Mouse (Mus musculus): ENCODE measurements at regions not wholly inside any gene's neighbourhood (a gene's known extent, or its start where the extent isn't known, plus 50 kb on each side); places are given as distances from the start of the nearest gene placed in this dataset.
A peak's percentile ranks its signal among the peaks of the same experiment; 100 is the strongest.

DNA sequence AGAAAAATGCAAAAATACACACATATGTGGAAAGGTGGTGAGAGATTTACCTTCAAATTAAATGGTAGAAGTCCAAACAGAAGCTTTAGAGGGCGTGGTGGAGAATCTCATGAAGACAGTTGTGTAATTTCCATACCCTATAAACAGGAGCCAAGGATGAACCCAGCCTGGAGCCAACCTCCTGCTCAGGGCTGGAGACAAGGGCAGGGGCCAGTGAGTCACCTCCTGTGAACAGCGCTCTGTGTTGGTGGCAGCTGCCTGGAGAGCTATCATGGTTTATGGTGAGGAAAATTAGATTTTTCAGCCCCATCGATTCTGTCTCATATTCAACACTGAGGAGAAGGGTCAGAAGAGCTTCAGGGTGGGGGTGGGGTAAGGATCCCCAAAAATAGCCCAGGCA, 261.1 kb downstream of the Agtpbp1 start:
- DNase-seq (ENCODE audit: low spot score) (no peak), ATAC-seq (replicated peaks; ENCODE audit: low FRiP score, low TSS enrichment, low read depth) (no peak)
- H3K27me3 ChIP-seq (replicated peaks; ENCODE audit: control insufficient read depth, insufficient read depth, low read length): no peaks in the 10 kb centered on the region
- no peak overlapping the region for H3K4me3 ChIP-seq (ENCODE audit: low read depth, low read length)
- no peak overlapping the region for H3K27ac ChIP-seq (ENCODE audit: low read depth)
- no peaks in the 10 kb centered on the region for H3K4me1 ChIP-seq (replicated peaks; ENCODE audit: control insufficient read depth, insufficient read depth, low read length)
- no peaks in the 10 kb centered on the region for H3K36me3 ChIP-seq (ENCODE audit: control insufficient read depth, insufficient read depth, low read length)
- H3K4me2 ChIP-seq (ENCODE audit: low read length): no peak overlapping the region
- 86% methylated on average over 3 of the region's 3 CpGs for WGBS
- H3K9me3 ChIP-seq (ENCODE audit: control insufficient read depth, low read length): no peaks in the 10 kb centered on the region
- H3K9ac ChIP-seq (ENCODE audit: low read length): no peak overlapping the region

DNA sequence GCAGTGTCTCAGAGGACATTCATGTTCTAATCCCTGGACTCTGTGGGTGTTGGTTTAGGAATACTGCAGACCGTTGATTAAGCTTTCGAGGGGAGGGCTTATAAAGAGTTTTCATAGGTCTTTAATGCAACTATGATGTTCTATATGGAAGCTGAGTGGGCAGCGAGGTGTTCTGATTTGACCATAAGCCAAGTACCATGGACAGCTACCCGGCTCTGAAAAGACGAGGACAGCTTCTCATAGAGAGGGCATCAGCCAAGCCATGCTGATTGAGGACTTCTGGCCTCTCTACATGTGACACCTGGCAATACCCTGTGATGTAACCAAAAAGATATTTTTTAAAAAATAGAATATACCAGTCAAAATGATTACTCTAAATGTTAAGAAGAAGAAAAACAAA, 261.6 kb downstream of the Agtpbp1 start:
- no peak overlapping the region for H3K4me2 ChIP-seq (ENCODE audit: low read length)
- no peaks in the 10 kb centered on the region for H3K36me3 ChIP-seq (ENCODE audit: control insufficient read depth, insufficient read depth, low read length)
- H3K9me3 ChIP-seq (ENCODE audit: control insufficient read depth, low read length): no peaks in the 10 kb centered on the region
- H3K4me1 ChIP-seq (replicated peaks; ENCODE audit: control insufficient read depth, insufficient read depth, low read length): no peaks in the 10 kb centered on the region
- H3K27ac ChIP-seq (ENCODE audit: low read depth): no peak overlapping the region
- DNase-seq (ENCODE audit: low spot score): peak; percentile 69
- WGBS: 41% methylated on average over 5 of the region's 5 CpGs
- no peaks in the 10 kb centered on the region for H3K27me3 ChIP-seq (replicated peaks; ENCODE audit: control insufficient read depth, insufficient read depth, low read length)
- H3K9ac ChIP-seq (ENCODE audit: low read length): no peak overlapping the region
- H3K4me3 ChIP-seq (ENCODE audit: low read depth, low read length): no peak overlapping the region
- no peak for ATAC-seq (replicated peaks; ENCODE audit: low FRiP score, low TSS enrichment, low read depth)

DNA sequence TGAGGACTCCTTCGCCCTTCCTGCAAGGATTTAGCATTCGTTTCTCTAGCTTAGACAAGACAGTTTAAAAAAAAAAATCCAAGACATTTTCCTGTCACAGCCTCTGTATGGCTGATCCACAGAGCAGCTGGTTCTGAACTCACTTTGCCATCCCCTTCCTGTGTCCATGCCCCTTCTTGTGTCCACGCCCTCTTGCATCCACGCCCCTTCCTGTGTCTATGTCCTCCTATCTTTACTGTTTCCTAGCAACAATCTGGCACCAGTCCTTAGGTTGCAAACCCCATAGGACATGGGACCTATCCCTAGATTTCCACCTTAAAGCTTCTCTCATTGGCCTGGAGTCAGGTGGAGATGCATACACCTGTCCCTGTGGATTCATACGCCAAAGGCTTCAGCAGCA, 264.8 kb downstream of the Agtpbp1 start:
- H3K36me3 ChIP-seq (ENCODE audit: control insufficient read depth, insufficient read depth, low read length): no peaks in the 10 kb centered on the region
- H3K4me2 ChIP-seq (ENCODE audit: low read length): no peak overlapping the region
- no peak for ATAC-seq (replicated peaks; ENCODE audit: low FRiP score, low TSS enrichment, low read depth)
- no peak overlapping the region for H3K9ac ChIP-seq (ENCODE audit: low read length)
- no peaks in the 10 kb centered on the region for H3K4me1 ChIP-seq (replicated peaks; ENCODE audit: control insufficient read depth, insufficient read depth, low read length)
- H3K4me3 ChIP-seq (ENCODE audit: low read depth, low read length): no peak overlapping the region
- no peak overlapping the region for H3K27ac ChIP-seq (ENCODE audit: low read depth)
- WGBS: 85% methylated on average over 5 of the region's 5 CpGs
- H3K27me3 ChIP-seq (replicated peaks; ENCODE audit: control insufficient read depth, insufficient read depth, low read length): no peaks in the 10 kb centered on the region
- H3K9me3 ChIP-seq (ENCODE audit: control insufficient read depth, low read length): no peaks in the 10 kb centered on the region
- DNase-seq (ENCODE audit: low spot score): no peak

DNA sequence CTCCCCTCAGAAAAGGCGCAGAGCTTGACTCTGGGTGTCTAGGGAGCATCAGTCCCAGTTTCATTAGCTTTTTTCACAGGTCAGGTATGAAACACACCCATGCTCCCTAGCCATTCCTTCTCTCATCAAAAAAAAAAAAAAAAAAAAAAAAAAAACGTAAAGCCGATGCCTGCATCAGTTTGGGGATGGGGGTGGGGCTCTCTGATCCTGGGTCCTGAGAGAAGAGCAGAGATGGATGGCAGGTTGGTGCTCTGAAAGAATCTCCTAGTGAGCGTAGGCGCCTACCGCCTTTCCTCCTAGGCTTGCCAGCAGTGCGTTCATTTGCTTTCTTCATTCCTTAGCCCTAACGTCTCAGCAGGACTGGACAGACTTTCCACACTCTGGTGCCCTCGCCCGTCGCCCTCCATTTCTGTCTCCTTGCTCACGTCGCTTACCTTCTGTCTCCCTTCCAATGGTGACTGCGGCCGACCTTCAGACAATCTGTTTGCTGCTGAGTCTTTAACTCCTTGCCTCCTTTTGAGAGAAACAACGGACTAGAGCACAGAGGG, 267.5 kb downstream of the Agtpbp1 start:
- no peaks in the 10 kb centered on the region for H3K9me3 ChIP-seq (ENCODE audit: control insufficient read depth, low read length)
- ATAC-seq (replicated peaks; ENCODE audit: low FRiP score, low TSS enrichment, low read depth): no peak
- no peak overlapping the region for H3K9ac ChIP-seq (ENCODE audit: low read length)
- no peaks in the 10 kb centered on the region for H3K4me1 ChIP-seq (replicated peaks; ENCODE audit: control insufficient read depth, insufficient read depth, low read length)
- H3K36me3 ChIP-seq (ENCODE audit: control insufficient read depth, insufficient read depth, low read length): no peaks in the 10 kb centered on the region
- H3K27me3 ChIP-seq (replicated peaks; ENCODE audit: control insufficient read depth, insufficient read depth, low read length): no peaks in the 10 kb centered on the region
- H3K4me2 ChIP-seq (ENCODE audit: low read length): no peak overlapping the region
- WGBS: 76% methylated on average over 15 of the region's 16 CpGs
- H3K27ac ChIP-seq (ENCODE audit: low read depth): no peak overlapping the region
- no peak for DNase-seq (ENCODE audit: low spot score)
- no peak overlapping the region for H3K4me3 ChIP-seq (ENCODE audit: low read depth, low read length)

DNA sequence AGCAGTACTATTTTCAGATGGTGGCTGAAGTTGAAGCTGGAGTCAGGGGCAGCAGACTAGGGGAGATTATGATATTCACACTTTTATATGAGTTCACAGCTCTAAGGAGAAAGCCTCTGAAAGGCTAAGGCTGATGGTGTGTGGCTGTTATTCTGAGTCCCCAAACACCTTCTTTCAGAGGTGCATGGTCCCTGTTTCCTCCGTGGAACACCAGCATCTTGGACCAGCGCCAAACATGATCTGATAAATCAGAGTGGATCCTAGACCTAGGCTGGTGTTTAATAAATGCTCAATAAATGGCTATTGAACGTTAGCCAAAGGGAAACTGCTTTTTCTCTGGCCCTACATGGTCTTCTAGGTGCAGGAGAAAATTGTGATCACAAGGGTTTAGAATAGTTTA, 269.2 kb downstream of the Agtpbp1 start:
- WGBS: 56% methylated on average over 3 of the region's 3 CpGs
- Histone ChIP-seq H3K36me3 (ENCODE audit: control insufficient read depth, insufficient read depth, low read length) (no peaks in the 10 kb centered on the region), H3K9ac (ENCODE audit: low read length) (no peak overlapping the region)

DNA sequence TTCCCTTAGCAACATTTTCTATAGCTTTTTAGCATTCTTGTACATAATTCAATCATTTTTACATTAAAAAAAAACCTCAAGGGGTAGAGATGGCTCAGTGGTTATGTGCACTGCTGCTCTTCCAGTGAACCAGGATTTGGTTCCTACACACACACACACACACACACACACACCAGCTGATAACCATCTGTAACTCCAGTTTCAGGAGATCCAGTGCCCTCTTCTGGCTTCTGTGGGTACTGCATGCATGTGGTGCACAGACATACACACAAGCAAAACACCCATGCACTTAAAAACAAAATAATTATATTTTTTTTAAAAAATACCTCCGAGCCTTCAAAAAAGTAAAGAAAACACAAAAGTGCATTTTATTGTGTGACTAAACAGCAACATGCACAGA, 270.6 kb downstream of the Agtpbp1 start:
- ATAC-seq (replicated peaks; ENCODE audit: low FRiP score, low TSS enrichment, low read depth): no peak
- DNase-seq (ENCODE audit: low spot score): no peak

More for the DNA sequence above, 269.2 kb downstream of the Agtpbp1 start:
- Histone ChIP-seq H3K4me3 (ENCODE audit: low read depth, low read length) (no peak overlapping the region), H3K4me2 (ENCODE audit: low read length) (no peak overlapping the region), H3K27ac (ENCODE audit: low read depth) (no peak overlapping the region), H3K9me3 (ENCODE audit: control insufficient read depth, low read length) (no peaks in the 10 kb centered on the region), H3K4me1 (replicated peaks; ENCODE audit: control insufficient read depth, insufficient read depth, low read length) (no peaks in the 10 kb centered on the region), H3K27me3 (replicated peaks; ENCODE audit: control insufficient read depth, insufficient read depth, low read length) (no peaks in the 10 kb centered on the region)
- no peak for DNase-seq (ENCODE audit: low spot score)
- ATAC-seq (replicated peaks; ENCODE audit: low FRiP score, low TSS enrichment, low read depth): no peak

DNA sequence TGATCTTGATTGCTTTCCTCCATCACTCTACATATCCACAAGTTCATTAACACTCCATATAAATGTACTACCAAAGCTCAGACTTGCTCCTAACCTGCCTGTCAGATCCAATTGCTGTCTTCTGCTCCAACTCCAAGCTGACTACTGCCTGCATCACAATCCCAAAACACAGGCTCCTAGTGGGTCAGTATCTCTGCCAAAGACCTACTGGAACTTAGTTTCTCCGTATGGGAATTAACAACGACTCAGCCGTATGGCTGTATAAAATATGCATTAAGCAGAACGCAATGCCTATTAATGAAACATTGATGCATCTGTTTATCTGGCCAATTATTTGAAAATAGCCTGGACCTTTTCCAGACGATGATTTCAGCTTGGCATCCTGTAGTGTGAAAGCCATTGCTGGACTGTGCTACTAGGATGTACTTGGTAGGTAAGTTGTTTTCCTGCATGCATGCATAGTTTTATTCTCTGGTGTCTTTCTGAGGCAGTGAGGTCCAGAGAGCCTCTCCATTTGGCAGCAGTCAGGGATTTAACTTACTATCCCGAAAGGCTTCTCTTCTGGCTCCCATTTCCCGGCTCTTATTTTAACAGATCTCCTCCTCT, 271.2 kb downstream of the Agtpbp1 start:
- DNase-seq (ENCODE audit: low spot score): no peak
- no peak for ATAC-seq (replicated peaks; ENCODE audit: low FRiP score, low TSS enrichment, low read depth)
- no peak overlapping the region for H3K4me3 ChIP-seq (ENCODE audit: low read depth, low read length)
- no peak overlapping the region for H3K9ac ChIP-seq (ENCODE audit: low read length)
- no peaks in the 10 kb centered on the region for H3K9me3 ChIP-seq (ENCODE audit: control insufficient read depth, low read length)
- no peaks in the 10 kb centered on the region for H3K27me3 ChIP-seq (replicated peaks; ENCODE audit: control insufficient read depth, insufficient read depth, low read length)
- no peaks in the 10 kb centered on the region for H3K36me3 ChIP-seq (ENCODE audit: control insufficient read depth, insufficient read depth, low read length)
- WGBS: 91% methylated on average over 7 of the region's 7 CpGs
- no peak overlapping the region for H3K4me2 ChIP-seq (ENCODE audit: low read length)
- no peak overlapping the region for H3K27ac ChIP-seq (ENCODE audit: low read depth)
- no peaks in the 10 kb centered on the region for H3K4me1 ChIP-seq (replicated peaks; ENCODE audit: control insufficient read depth, insufficient read depth, low read length)

More for the DNA sequence above, 270.6 kb downstream of the Agtpbp1 start:
- Histone ChIP-seq H3K27ac (ENCODE audit: low read depth) (no peak overlapping the region), H3K4me3 (ENCODE audit: low read depth, low read length) (no peak overlapping the region), H3K36me3 (ENCODE audit: control insufficient read depth, insufficient read depth, low read length) (no peaks in the 10 kb centered on the region), H3K4me1 (replicated peaks; ENCODE audit: control insufficient read depth, insufficient read depth, low read length) (no peaks in the 10 kb centered on the region), H3K9me3 (ENCODE audit: control insufficient read depth, low read length) (no peaks in the 10 kb centered on the region), H3K9ac (ENCODE audit: low read length) (no peak overlapping the region), H3K4me2 (ENCODE audit: low read length) (no peak overlapping the region), H3K27me3 (replicated peaks; ENCODE audit: control insufficient read depth, insufficient read depth, low read length) (no peaks in the 10 kb centered on the region)
- WGBS: 79% methylated on average over 1 of the region's 1 CpGs

DNA sequence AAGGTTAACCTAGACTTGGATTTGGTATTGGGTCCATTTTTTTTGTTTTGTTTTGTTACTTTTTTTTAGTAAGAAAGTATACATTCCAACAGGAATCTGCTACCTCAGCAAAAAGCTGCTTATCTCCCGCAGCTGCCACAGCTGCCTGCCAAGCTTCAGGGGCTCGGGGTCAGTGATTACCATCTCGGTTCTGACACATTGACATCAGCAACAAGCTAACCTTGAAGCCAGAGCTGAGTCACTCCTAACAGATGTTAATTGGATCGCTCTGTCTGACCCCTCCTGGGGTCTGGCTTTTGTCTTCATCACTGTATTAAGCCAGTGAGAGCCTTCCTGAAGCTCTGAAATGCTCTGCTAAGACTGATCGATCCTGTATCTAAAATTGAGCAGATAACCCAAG, 292.1 kb downstream of the Agtpbp1 start:
- Histone ChIP-seq H3K36me3 (ENCODE audit: control insufficient read depth, insufficient read depth, low read length) (no peaks in the 10 kb centered on the region), H3K4me1 (replicated peaks; ENCODE audit: control insufficient read depth, insufficient read depth, low read length) (no peaks in the 10 kb centered on the region), H3K9me3 (ENCODE audit: control insufficient read depth, low read length) (no peaks in the 10 kb centered on the region), H3K27ac (ENCODE audit: low read depth) (no peak overlapping the region), H3K27me3 (replicated peaks; ENCODE audit: control insufficient read depth, insufficient read depth, low read length) (no peaks in the 10 kb centered on the region), H3K4me2 (ENCODE audit: low read length) (no peak overlapping the region), H3K9ac (ENCODE audit: low read length) (no peak overlapping the region), H3K4me3 (ENCODE audit: low read depth, low read length) (no peak overlapping the region)
- WGBS: 7% methylated on average over 5 of the region's 5 CpGs
- DNase-seq (ENCODE audit: low spot score): no peak
- ATAC-seq (replicated peaks; ENCODE audit: low FRiP score, low TSS enrichment, low read depth): no peak

DNA sequence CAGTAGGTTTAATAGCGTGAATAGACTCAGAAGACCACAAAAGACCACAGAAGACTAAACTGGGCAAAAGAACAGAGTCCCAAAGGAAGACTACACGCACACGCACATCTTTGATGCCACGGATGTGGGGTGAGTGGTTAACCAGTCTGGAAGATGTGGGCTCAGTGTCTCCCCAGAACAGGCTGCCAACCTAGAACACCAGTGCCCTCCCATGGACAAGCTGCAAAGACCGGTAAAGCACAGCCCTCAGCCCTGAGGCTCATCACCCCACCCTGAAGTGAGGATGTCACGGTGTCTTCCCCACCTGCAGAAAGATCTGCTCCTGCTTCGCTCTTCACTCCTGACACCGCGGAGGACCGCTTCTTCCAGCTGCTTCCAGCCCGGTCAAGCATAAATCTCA, 295.9 kb downstream of the Agtpbp1 start:
- Histone ChIP-seq H3K27me3 (replicated peaks; ENCODE audit: control insufficient read depth, insufficient read depth, low read length) (no peaks in the 10 kb centered on the region), H3K9me3 (ENCODE audit: control insufficient read depth, low read length) (no peaks in the 10 kb centered on the region), H3K4me2 (ENCODE audit: low read length) (no peak overlapping the region), H3K36me3 (ENCODE audit: control insufficient read depth, insufficient read depth, low read length) (no peaks in the 10 kb centered on the region), H3K4me1 (replicated peaks; ENCODE audit: control insufficient read depth, insufficient read depth, low read length) (no peaks in the 10 kb centered on the region), H3K9ac (ENCODE audit: low read length) (no peak overlapping the region), H3K4me3 (ENCODE audit: low read depth, low read length) (no peak overlapping the region), H3K27ac (ENCODE audit: low read depth) (no peak overlapping the region)
- ATAC-seq (replicated peaks; ENCODE audit: low FRiP score, low TSS enrichment, low read depth) (no peak), DNase-seq (ENCODE audit: low spot score) (no peak)
- WGBS: 68% methylated on average over 11 of the region's 11 CpGs

Measured in intestine, embryonic 14.5 days (tissue).